Mouse (Mus musculus) cerebellum, adult 2 months (tissue): ENCODE data around the gene C1rb.

Experiments used
- CTCF ChIP-seq: fragments of 200-500 bp; IDR thresholded peaks from 2 replicates; pipeline ENCODE4 v1.5.1; 2011; ENCODE audit warnings: low read depth, mild to moderate bottlenecking, control low read depth, low read length, moderate library complexity, borderline replicate concordance; ENCODE audit not compliant: insufficient read depth
- POLR2A ChIP-seq: fragments of 200-500 bp; IDR thresholded peaks from 2 replicates; pipeline ENCODE4 v1.6.1; 2011; ENCODE audit warnings: low read length, control low read depth, borderline replicate concordance; ENCODE audit not compliant: insufficient read depth

DNA sequence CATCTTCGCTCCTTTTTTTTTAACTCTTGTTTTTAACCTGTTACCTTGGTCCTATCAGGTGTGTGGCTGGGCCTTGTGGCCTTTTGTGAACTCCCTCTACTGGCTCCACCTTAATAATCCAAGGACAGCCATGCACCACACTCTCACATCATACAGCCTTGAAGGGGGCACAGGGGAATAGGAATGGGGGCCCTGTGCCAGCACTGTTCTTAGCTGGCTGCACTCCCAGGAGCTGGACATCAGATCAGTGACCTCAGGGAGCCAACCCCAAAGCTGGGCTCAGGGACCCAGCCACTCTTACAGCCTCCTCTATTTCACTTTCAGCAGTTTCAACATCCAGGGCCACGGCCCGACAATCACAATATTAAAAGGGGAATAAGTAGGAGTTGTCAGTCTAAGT lies 15.7 kb downstream of the C1rb start:
- no peak for TF ChIP-seq CTCF
- no peak for TF ChIP-seq POLR2A
